Mouse (Mus musculus) liver, embryonic 11.5 days (tissue): ENCODE results near the gene Bcl9l. TPM values are rescaled to one million over a fixed set of nuclear protein-coding genes. Genes with fewer than 3 reads are reported as not detected.

Experiments
- ATAC-seq: fragments of 200-750 bp; cut with Nextera tagmentation; replicated peaks from 2 replicates; pipeline ENCODE4 v1.8.0; 2017; ENCODE audit warnings: moderate number of reproducible peaks, mild to moderate bottlenecking, moderate TSS enrichment, moderate library complexity; ENCODE audit not compliant: low FRiP score
- DNase-seq: peaks from one replicate; pipeline ENCODE4 v3.0.0-alpha.2; 2017; ENCODE audit warnings: low spot score
- H3K27ac ChIP-seq: fragments of 300-500 bp; sonication (generic); 2 replicates; pipeline ENCODE4 v1.5.1; 2014; ENCODE audit warnings: mild to moderate bottlenecking, low read depth, low read length, control low read depth
- H3K27me3 ChIP-seq: fragments of 300-500 bp; sonication (generic); replicated peaks from 2 replicates; pipeline ENCODE4 v1.6.1; 2014; ENCODE audit warnings: low read length, mixed read lengths; ENCODE audit not compliant: control insufficient read depth, insufficient read depth
- H3K36me3 ChIP-seq: fragments of 300-500 bp; sonication (generic); 2 replicates; pipeline ENCODE4 v1.6.1; 2014; ENCODE audit warnings: mild to moderate bottlenecking, low read length, moderate library complexity, mixed read lengths; ENCODE audit not compliant: control insufficient read depth, insufficient read depth
- H3K4me1 ChIP-seq: fragments of 300-500 bp; sonication (generic); replicated peaks from 2 replicates; pipeline ENCODE4 v1.6.1; 2014; ENCODE audit warnings: low read length, mixed read lengths; ENCODE audit not compliant: control insufficient read depth, insufficient read depth
- H3K4me2 ChIP-seq: fragments of 300-500 bp; sonication (generic); 2 replicates; pipeline ENCODE4 v1.6.1; 2014; ENCODE audit warnings: mild to moderate bottlenecking, control low read depth, moderate library complexity
- H3K4me3 ChIP-seq: fragments of 300-500 bp; sonication (generic); 2 replicates; pipeline ENCODE4 v1.5.1; 2014; ENCODE audit warnings: low read depth, low read length, control low read depth
- H3K9ac ChIP-seq: fragments of 300-500 bp; sonication (generic); 2 replicates; pipeline ENCODE4 v1.6.1; 2014; ENCODE audit warnings: low read depth, low read length, control low read depth
- H3K9me3 ChIP-seq: fragments of 300-500 bp; sonication (generic); 2 replicates; pipeline ENCODE4 v1.6.1; 2016; ENCODE audit warnings: low read length, inconsistent platforms, mixed read lengths; ENCODE audit not compliant: control insufficient read depth
- WGBS: fragments of 180-500 bp; shearing (Covaris S2); extraction: QIAGEN DNeasy Blood & Tissue Kit; methylation state at CpG from one replicate; pipeline ENCODE4 v1.1.7; 2014; 5-methylcytosine and 5-hydroxymethylcytosine counted together
- polyA plus RNA-seq: library from polyadenylated mRNA; unstranded; fragments of >200 nt; fragmentation: Nextera tagmentation; extraction: Ambion mirVana; gene quantifications from 2 replicates; pipeline ENCODE4 v1.2.1, GENCODE M21; 2014

Gene Bcl9l
- polyA plus RNA-seq, 1 experiment from 2014 or later = 5.0 TPM

GRCm38 (mm10) chr9:44517368-44517767 is 34.7 kb downstream of the Bcl9l start:
- H3K9me3 ChIP-seq = no peaks in the 10 kb centered on the region
- H3K4me3 ChIP-seq = no peak overlapping the region
- H3K4me1 ChIP-seq = peaks cover 7% of the 10 kb centered on the region
- H3K36me3 ChIP-seq = no peaks in the 10 kb centered on the region
- DNase-seq = no peak
- H3K27me3 ChIP-seq = no peaks in the 10 kb centered on the region
- H3K27ac ChIP-seq = no peak overlapping the region
- ATAC-seq = no peak
- WGBS = 46% methylated on average over 4 of the region's 4 CpGs
- no peak overlapping the region for H3K9ac ChIP-seq
- H3K4me2 ChIP-seq = no peak overlapping the region

- ATAC-seq = no peak
- WGBS = 82% methylated on average over 7 of the region's 7 CpGs
These were observed 35.4 kb downstream of the Bcl9l start for GRCm38 (mm10) chr9:44518068-44518467.

GRCm38 (mm10) chr9:44521927-44522326 is 39.3 kb downstream of the Bcl9l start:
- DNase-seq (no peak), ATAC-seq (no peak)
- Histone ChIP-seq H3K4me3 (no peak overlapping the region), H3K27me3 (no peaks in the 10 kb centered on the region), H3K9me3 (no peaks in the 10 kb centered on the region), H3K27ac (no peak overlapping the region), H3K4me2 (no peak overlapping the region), H3K36me3 (no peaks in the 10 kb centered on the region), H3K9ac (no peak overlapping the region), H3K4me1 (no peaks in the 10 kb centered on the region)
- WGBS = 63% methylated on average over 10 of the region's 10 CpGs

More at GRCm38 (mm10) chr9:44518068-44518467, 35.4 kb downstream of the Bcl9l start:
- Histone ChIP-seq H3K4me3 (no peak overlapping the region), H3K27ac (no peak overlapping the region), H3K36me3 (no peaks in the 10 kb centered on the region), H3K4me2 (no peak overlapping the region), H3K27me3 (no peaks in the 10 kb centered on the region), H3K4me1 (peaks cover 6% of the 10 kb centered on the region), H3K9me3 (no peaks in the 10 kb centered on the region), H3K9ac (no peak overlapping the region)
- no peak for DNase-seq

- H3K4me2 ChIP-seq = no peak overlapping the region
- H3K27me3 ChIP-seq = no peaks in the 10 kb centered on the region
- no peaks in the 10 kb centered on the region for H3K9me3 ChIP-seq
- no peaks in the 10 kb centered on the region for H3K4me1 ChIP-seq
- no peak overlapping the region for H3K9ac ChIP-seq
- ATAC-seq = no peak
- no peak overlapping the region for H3K27ac ChIP-seq
- no peak for DNase-seq
- WGBS = 74% methylated on average over 5 of the region's 5 CpGs
- no peak overlapping the region for H3K4me3 ChIP-seq
- H3K36me3 ChIP-seq = no peaks in the 10 kb centered on the region
These were observed 41.1 kb downstream of the Bcl9l start for GRCm38 (mm10) chr9:44523686-44524085.

GRCm38 (mm10) chr9:44524235-44524826 is 41.7 kb downstream of the Bcl9l start:
- H3K4me1 ChIP-seq = no peaks in the 10 kb centered on the region
- DNase-seq (no peak), ATAC-seq (no peak)
- H3K27ac ChIP-seq = no peak overlapping the region
- H3K27me3 ChIP-seq = no peaks in the 10 kb centered on the region
- no peaks in the 10 kb centered on the region for H3K9me3 ChIP-seq
- no peak overlapping the region for H3K9ac ChIP-seq
- 63% methylated on average over 5 of the region's 5 CpGs for WGBS
- H3K36me3 ChIP-seq = no peaks in the 10 kb centered on the region
- no peak overlapping the region for H3K4me3 ChIP-seq
- no peak overlapping the region for H3K4me2 ChIP-seq

- Histone ChIP-seq H3K9ac (no peak overlapping the region), H3K4me2 (no peak overlapping the region), H3K4me1 (no peaks in the 10 kb centered on the region), H3K36me3 (no peaks in the 10 kb centered on the region), H3K27ac (no peak overlapping the region), H3K4me3 (no peak overlapping the region), H3K9me3 (no peaks in the 10 kb centered on the region), H3K27me3 (no peaks in the 10 kb centered on the region)
- no peak for ATAC-seq
- no peak for DNase-seq
- WGBS = 78% methylated on average over 3 of the region's 3 CpGs
These were observed 42.4 kb downstream of the Bcl9l start for GRCm38 (mm10) chr9:44525001-44525400.

- WGBS = 87% methylated on average over 8 of the region's 8 CpGs
- no peak overlapping the region for H3K4me3 ChIP-seq
- no peaks in the 10 kb centered on the region for H3K4me1 ChIP-seq
- no peak for DNase-seq
- H3K9me3 ChIP-seq = no peaks in the 10 kb centered on the region
- no peaks in the 10 kb centered on the region for H3K36me3 ChIP-seq
- no peak for ATAC-seq
- no peaks in the 10 kb centered on the region for H3K27me3 ChIP-seq
- H3K9ac ChIP-seq = no peak overlapping the region
- H3K4me2 ChIP-seq = no peak overlapping the region
- H3K27ac ChIP-seq = no peak overlapping the region
These were observed 43.0 kb downstream of the Bcl9l start for GRCm38 (mm10) chr9:44525589-44525988.

- DNase-seq (no peak), ATAC-seq (no peak)
- H3K27me3 ChIP-seq = no peaks in the 10 kb centered on the region
- no peaks in the 10 kb centered on the region for H3K36me3 ChIP-seq
- no peaks in the 10 kb centered on the region for H3K9me3 ChIP-seq
- H3K27ac ChIP-seq = no peak overlapping the region
- no peak overlapping the region for H3K9ac ChIP-seq
- whole genome bisulfite sequencing = 58% methylated on average over 9 of the region's 9 CpGs
- no peaks in the 10 kb centered on the region for H3K4me1 ChIP-seq
- H3K4me3 ChIP-seq = no peak overlapping the region
- no peak overlapping the region for H3K4me2 ChIP-seq
These were observed 43.9 kb downstream of the Bcl9l start for GRCm38 (mm10) chr9:44526337-44527112.

- no peaks in the 10 kb centered on the region for H3K27me3 ChIP-seq
- H3K4me2 ChIP-seq = no peak overlapping the region
- ATAC-seq (no peak), DNase-seq (no peak)
- no peak overlapping the region for H3K27ac ChIP-seq
- H3K4me1 ChIP-seq = no peaks in the 10 kb centered on the region
- H3K4me3 ChIP-seq = no peak overlapping the region
- no peaks in the 10 kb centered on the region for H3K36me3 ChIP-seq
- 42% methylated on average over 8 of the region's 8 CpGs for WGBS
- no peak overlapping the region for H3K9ac ChIP-seq
- no peaks in the 10 kb centered on the region for H3K9me3 ChIP-seq
These were observed 45.7 kb downstream of the Bcl9l start for GRCm38 (mm10) chr9:44528340-44528739.
